Mouse (Mus musculus) C2C12 (cell line): ENCODE measurements around the gene Itgae.

Experiments
- CEBPB ChIP-seq: IDR thresholded peaks from one replicate; pipeline ENCODE4 v1.6.1; 2011; ENCODE audit warnings: low read depth, mild to moderate bottlenecking, control low read depth, moderate library complexity
- CTCF ChIP-seq: IDR thresholded peaks from one replicate; pipeline ENCODE4 v1.5.1; 2011; ENCODE audit not compliant: control insufficient read depth, insufficient read depth, insufficient read length
- FOSL1 ChIP-seq: IDR thresholded peaks from one replicate; pipeline ENCODE4 v1.8.0; 2011; ENCODE audit warnings: mild to moderate bottlenecking, low read length; ENCODE audit not compliant: poor library complexity, insufficient read depth, severe bottlenecking
- MAX ChIP-seq: IDR thresholded peaks from one replicate; pipeline ENCODE4 v1.6.1; 2011; ENCODE audit warnings: mild to moderate bottlenecking, control low read depth
- MYOD1 ChIP-seq: IDR thresholded peaks from one replicate; pipeline ENCODE4 v1.6.1; 2011; ENCODE audit warnings: low read depth; ENCODE audit not compliant: control insufficient read depth, insufficient read length
- MYOG ChIP-seq: IDR thresholded peaks from one replicate; pipeline ENCODE4 v1.6.1; 2011; ENCODE audit not compliant: control insufficient read depth, insufficient read length; ENCODE audit errors: extremely low read depth
- USF1 ChIP-seq: IDR thresholded peaks from one replicate; pipeline ENCODE4 v1.6.1; 2011; ENCODE audit warnings: low read depth, mild to moderate bottlenecking, control low read depth, moderate library complexity

GRCm38 (mm10) chr11:73092057-73092456, 1.7 kb downstream of the Itgae start:
- no peak for TF ChIP-seq CTCF
- no peak for TF ChIP-seq FOSL1
- TF ChIP-seq MYOG, result no peak
- no peak for TF ChIP-seq MYOD1
- no peak for TF ChIP-seq MAX
- TF ChIP-seq USF1, result no peak
- no peak for TF ChIP-seq CEBPB
